Mouse (Mus musculus) embryo, embryonic 10.5 days (tissue): ENCODE results near the gene Rad51b.
A peak's percentile ranks its signal among the peaks of the same experiment; 100 is the strongest.

Source experiments
- DNase-seq: peaks from one replicate; pipeline ENCODE4 v3.0.0-alpha.2; 2015; ENCODE audit warnings: low spot score

Rad51b gene

DNA sequence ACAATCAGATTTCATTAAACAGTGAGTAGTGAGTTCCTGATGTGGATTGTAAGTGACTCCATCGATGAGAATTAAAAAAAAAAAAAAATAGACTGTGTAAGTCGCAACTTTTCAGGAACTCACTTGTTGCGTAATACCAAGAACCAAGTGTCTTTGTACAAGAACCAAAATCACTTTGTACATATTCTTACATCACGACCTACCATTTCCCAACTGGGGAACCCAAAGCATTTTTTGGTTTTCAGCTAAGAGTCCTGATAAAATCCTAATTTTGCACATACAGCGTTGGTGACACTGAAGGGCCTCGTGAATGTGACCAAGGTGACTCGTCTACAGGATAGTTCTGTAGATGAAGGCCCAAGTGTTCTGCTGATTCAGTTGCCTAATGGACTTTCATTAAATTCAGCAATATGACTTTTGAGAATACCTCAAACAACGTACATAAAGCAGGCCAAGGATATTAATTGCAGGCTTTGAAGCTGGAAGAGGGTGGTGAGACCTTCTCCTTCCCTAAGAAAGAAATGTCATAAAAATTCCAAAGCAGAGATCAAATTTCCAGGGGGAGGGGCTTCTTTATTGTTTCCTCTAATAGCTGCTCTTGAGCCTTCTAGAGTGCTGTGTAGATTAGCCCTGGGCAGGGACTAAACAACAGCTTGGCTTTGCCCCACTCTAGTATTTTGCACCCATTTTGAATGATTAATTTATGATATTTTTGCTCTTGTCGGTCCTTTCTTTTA lies 316.9 kb downstream of the Rad51b start:
- DNase-seq = peak; percentile 60

GRCm38 (mm10) chr12:79614583-79614953 lies 317.5 kb downstream of the Rad51b start:
- DNase-seq = no peak

GRCm38 (mm10) chr12:79615717-79616316 lies 318.7 kb downstream of the Rad51b start:
- DNase-seq = no peak

DNA sequence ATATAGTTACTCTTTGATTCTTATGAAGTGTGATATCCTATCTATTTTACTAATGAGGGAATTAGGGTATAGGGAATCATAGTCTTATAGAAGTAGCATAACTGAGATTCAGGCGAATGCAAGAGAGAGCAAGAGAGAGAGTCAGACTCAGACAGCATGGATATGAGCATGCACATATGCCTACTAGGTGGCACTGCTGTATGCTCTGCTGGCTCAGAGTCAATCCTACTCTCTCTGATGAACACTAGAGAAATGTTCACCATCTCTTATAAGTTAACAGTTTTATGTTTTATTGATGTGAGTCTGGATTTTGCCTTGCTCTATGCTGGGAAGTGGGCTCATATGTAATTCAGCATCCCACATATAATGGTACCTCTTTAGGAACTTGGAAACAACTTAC lies 321.9 kb downstream of the Rad51b start:
- no peak for DNase-seq

DNA sequence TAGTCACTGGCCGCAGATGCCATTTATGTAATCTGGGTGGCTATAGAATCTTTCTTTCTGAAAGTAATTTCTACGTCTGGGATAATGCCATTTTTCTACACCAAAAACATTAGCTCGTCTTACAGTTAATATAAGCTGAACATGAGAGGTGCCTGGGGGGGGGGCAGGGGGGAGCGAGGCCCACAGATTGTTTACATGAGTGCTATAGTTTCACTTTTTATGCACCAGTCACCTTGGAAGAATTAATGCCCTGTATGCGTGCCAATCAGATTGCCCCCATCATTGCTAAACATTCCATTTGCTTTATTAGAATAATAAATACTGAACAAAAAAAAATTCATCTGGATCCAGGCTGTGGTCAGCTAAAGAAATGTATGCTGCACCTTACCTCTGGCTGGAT lies 323.6 kb downstream of the Rad51b start:
- no peak for DNase-seq

GRCm38 (mm10) chr12:79623308-79623707 lies 326.2 kb downstream of the Rad51b start:
- DNase-seq = no peak

- peak; percentile 46 for DNase-seq
Measured at GRCm38 (mm10) chr12:79625699-79626554, 328.8 kb downstream of the Rad51b start.

DNA sequence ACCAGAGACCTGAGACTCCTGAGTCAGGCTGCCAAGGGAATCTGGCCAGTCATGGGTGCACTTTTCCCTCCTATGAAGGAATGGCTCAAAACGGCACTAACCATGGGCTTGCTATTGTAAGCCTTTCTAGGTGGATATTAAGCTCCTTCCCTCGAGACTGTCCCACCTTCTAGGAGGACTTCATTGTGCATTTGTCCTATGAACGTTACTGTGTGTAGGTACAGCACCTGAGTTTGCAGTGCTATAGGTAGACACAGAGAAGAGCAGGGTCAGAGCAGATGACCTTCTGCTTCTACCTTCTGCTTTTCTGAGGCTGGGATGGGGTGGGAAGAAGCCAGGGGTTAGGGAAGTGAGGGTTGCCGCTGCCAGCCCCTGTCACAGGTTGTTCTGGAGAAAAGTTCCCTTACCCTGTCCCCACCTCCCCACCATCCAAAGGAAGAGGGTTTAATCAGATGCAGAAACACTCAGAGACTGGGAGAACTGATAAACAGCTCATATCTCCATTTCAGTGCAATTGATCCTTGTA lies 329.5 kb downstream of the Rad51b start:
- DNase-seq = no peak

DNA sequence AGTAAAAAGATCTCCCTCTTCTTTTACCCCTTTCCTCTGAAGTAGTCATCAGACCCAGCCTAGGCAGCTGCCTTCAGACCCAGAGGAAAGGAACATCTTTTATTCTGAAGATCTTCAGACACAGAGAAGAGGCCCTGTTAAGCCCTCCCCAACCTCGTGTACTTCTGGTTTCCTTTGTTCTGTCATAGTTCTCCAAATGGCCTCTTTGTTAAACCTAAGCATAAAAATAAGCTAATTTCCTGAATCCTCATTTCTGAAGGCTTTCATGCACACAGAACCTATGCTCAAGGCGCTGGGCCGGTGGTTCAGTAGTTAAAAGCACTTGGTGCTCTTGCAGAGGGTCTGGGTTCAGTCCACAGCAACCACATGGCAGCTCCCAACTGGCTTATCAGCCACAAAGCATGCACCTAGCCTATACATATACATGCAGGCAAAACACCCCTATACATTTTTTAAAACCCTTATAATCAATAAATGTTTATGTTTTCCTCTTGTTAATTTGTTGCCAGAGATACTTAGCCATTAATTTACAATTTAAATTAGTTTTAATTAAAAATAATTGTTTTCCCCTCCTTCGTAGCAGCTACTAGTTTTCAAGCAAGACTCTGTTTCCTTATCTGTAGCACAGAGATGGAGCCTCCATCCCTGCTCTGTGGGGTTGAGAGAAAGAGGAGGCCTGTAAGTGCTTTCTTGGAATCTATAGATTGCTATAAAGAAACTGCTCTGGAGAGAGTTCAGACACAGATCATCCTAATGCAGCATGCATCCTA lies 330.5 kb downstream of the Rad51b start:
- no peak for DNase-seq

- DNase-seq = peak; percentile 60
Measured at GRCm38 (mm10) chr12:79628121-79628774, 331.2 kb downstream of the Rad51b start.

DNA sequence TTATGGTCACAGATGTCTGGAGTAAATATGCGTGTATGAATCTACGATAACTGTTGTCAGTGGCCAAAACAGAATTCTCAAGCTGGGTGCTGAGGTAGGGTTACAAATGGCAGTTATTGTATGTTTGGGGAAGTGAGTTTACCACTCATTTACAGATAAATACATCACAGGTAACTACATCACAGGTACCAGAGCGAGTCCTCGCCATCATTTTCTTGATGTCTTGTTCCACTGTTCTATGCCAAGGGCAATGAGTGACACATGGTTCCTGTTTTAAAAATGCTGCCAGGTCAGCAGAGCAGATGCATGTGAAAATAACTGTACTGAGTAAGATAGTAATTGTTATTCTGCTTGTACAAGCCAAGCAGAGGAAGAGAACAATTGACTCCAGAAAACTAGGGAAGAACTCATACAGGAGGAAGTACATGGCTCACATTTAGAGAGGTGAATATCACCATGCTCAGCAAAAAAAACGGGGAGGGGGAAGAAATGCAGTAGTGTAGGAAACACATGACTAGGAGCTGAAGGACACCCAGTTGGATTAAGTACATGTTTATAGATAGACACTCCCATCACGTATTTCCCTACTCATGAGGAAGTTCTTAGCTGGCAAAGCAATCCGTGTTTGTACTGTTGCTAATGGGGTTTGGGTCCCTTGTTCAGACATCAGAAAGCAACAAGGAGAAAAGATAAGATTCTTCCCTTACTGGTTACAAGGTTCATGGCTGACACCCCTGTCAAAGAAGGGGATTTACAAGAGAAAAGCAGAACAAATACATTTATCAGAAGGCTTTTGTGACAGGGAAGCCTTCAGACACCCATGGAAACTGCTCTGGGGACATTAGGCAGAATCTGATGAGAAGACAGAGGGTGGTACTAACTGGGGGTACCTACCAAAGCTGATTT lies 333.1 kb downstream of the Rad51b start:
- no peak for DNase-seq

DNA sequence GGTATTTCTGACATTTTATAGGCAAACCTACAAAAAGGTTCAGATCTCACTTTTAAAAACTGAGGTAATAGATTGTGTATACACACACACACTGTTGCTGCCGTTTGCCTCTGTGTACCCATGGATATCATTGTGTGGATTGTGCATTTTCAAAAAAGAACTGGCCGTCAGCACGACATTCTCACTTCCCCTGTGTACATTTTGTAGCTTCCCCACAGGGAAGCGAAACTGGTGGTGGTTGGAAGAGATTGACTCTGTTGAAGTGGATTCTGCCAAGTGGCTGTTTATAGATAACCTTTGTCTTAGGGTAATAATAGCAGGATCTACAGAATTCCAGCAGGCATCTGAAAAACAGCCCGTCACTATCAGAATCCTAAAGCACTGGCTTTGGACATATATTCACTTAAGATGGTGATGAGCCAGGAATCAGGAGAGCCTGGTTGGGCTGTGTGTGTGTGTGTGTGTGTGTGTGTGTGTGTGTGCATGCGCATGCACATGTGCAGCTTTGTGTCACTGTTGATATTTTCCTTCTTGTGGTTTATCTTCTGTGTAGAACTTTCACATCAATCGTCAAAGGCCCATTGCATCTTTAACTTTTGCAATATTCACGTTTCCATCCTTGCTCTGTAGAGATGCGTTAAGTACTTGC lies 336.5 kb downstream of the Rad51b start:
- DNase-seq = no peak

DNA sequence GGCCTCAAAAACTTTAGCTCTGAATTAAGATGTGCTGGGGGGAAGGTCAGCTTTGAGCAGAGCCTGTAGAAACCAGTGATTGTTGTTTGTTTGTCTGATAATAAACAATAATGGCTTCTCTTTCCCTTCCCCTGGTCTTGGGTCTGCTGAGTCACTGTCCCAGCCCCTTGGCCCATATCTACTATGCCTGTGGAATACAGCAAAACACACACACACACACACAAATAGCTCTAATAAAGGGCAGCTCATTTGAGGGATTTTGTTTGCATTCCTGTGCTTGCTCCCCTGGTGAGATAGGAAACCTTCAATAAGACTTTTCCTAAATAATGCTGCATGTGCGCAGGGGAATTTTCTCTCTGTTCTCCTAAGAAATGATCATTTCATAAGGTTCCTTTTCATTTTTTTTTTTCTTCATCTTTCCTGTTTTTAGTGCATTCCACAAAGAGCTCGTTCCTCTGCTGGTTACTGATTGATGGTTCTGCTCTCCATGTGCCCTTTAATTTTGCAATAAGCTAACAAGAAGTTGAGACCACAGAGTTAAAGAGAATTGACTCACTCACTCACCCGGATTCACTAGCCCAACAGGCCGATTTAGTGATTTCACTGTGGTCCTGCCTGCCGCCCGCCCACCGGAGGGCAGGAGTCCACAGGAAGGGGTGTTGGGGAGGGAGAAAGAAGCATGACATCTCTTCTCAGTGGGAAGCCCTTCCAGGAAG lies 344.6 kb downstream of the Rad51b start:
- DNase-seq = no peak

DNA sequence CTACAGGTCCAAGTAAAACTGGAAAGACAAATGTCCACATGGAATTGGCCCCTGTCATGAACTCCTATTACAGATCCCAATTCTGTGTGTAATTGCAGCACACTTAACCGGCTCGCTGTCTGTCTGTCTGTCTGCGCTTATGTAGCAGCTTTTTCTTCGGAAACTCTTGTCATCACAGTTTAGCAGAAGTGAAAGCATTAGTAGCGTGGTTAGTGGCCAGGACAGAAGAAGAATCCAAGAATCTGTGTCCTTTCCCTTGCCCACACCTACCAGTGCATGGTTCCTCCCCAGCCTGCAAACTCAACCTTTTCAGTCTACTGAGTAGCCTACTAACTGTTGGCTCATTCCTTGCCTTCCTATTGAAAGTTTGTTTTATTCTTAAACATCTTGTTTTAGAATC lies 345.6 kb downstream of the Rad51b start:
- DNase-seq = no peak

DNA sequence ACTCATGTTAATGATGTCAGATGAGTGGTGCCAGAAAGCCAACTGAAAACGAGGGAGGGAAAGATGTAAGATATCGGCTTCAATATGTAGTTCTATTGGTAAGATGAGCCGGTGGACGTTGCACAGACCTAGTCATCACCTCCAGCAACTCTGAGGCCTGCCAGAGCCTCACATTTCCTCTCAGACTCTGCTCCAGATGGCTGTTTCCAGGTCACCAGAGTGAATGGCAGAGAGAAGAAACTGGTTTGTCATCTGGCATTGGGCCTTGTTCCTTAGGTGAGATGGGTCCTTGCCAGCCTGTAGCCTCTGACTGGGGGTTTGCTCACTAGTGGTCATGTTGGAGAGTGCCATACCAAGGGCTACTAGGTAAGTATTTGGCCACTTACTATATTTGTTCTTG lies 348.6 kb downstream of the Rad51b start:
- DNase-seq = no peak

DNA sequence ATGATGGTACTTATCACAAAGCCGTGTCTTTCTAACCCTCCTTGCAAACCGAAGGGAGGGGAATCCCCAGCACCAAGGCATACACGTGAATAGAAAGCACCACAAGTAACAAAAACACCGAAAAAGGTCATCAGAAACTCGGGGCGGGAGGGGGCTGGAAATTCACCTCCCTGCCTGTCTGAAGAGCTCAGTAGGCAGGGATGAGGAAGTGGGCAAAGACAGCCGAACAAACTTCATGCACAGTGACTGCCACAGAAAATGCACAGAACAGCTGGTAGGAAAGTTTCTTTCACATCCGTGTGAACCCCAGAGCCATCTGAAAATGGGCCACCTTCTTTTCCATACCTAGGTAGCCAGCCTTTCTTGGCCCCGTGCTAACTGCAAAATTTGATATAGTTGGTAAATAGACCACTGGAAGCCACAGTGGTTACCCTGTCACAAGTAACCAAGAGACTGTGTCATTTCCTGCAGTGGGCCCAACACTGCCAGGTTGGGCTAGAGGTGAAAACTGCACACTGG lies 349.6 kb downstream of the Rad51b start:
- DNase-seq = no peak

GRCm38 (mm10) chr12:79647382-79647781 lies 350.3 kb downstream of the Rad51b start:
- DNase-seq = no peak

DNA sequence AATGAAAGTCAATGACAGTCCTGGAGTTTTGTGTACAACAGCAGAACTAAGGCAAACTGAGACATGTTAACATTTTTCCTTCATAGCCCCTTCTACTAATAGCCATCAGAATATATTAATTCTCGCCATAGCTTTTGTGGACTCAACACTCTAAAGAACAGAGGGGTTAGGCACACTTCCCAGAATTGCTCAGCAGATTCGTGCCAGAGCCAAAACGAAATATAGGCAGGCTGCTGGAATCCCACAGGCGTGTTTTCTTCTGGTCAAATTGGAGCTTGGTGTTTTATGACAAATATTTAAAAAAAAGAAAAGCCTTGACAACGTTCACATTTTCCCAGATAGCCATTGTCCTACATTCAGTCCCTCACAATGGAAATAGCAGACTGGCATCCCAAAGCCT lies 350.9 kb downstream of the Rad51b start:
- no peak for DNase-seq
